Mouse (Mus musculus) WW6 (cell line): Measurements from ENCODE around the gene Olfr692.
"Not testable (repeated sequence)": the region's sequence is repeated elsewhere in the genome, so short reads cannot be mapped to it uniquely, and the experiment has no call there.

Experiments
- DNase-seq: peaks from one replicate; pipeline ENCODE4 v3.0.0-alpha.2; 2013; ENCODE audit warnings: low read depth, low spot score

The Olfr692 gene

GRCm38 (mm10) chr7:105404268-105404667 lies 36.2 kb downstream of the Olfr692 start, which contains the start of gene Cnga4:
Gene Cnga4, plus strand, starts transcription at chr7:105404568.
- no peak for DNase-seq

DNA sequence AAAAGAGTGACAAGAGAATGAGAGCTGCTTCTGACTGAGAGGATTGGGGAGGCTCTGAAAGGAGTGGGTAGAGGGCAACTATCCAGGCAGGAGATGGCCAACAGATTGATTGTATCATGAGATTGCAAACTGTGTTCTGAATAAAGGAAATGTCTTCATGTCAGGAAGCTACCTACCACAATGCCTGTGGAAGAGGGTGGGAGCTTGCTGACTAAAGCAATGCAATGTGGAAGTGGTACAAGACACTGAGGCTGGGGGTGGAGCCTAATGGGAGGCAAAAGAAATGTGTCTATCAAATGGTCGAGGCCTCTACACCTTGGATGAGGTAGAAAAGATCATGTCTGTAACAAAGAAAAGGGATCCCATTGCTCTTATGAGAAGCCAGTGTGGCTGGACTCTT lies 38.3 kb downstream of the Olfr692 start:
- DNase-seq: no peak

DNA sequence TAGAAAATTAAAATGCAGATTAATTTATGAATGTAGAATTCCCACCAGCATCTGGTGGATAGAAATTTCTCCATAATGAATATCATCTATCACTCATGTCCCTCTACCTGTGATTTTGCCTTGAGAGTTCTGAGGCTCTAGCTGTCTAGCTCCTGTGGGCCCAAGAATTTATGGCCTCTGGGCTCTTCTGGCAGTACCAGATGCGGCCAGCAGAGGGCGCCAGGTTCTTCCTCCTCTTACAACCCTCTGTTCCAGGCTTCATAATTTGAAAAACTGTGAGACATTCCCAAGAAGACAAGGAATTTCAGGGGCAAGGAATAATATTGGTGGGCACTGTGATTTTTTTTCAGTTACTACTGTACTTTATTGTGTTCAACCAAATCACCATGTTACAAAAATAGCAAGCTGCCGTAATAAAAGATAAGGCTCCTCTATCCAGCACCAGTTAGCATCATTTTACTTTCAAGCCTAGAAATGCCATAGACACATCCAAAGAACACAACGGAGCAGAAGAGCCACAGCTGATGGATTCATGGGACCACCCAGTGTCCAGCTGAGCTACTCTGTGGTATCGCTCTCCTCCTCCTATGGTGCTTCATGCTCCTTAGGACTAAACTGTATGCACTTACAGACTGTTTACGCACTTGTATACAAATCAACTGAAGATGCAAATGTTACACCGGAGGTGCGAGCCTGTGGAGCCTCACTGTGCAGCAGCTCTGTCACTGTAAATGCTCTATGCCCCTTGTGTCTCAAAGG lies 44.0 kb downstream of the Olfr692 start:
- DNase-seq: not testable (repeated sequence)

DNA sequence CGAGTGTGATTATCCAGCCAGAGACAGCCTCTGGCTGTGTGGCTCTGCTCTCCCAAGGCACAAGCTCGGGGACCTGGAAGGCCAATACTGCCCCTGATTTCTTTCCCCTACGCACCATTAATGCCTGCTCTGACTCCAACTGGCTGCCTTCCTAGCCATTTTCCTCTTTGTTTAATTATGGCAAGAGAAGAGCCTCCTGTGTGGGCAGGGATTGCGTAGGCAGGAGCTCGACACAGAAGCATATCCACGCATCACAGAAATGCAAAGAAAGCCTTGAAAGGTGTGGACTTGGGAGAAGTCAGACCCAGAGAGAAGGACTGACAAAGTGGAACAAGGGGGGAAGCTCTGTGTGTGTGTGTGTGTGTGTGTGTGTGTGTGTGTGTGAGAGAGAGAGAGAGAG lies 46.4 kb downstream of the Olfr692 start:
- DNase-seq: no peak

GRCm38 (mm10) chr7:105416529-105416928 lies 48.5 kb downstream of the Olfr692 start:
- no peak for DNase-seq

DNA sequence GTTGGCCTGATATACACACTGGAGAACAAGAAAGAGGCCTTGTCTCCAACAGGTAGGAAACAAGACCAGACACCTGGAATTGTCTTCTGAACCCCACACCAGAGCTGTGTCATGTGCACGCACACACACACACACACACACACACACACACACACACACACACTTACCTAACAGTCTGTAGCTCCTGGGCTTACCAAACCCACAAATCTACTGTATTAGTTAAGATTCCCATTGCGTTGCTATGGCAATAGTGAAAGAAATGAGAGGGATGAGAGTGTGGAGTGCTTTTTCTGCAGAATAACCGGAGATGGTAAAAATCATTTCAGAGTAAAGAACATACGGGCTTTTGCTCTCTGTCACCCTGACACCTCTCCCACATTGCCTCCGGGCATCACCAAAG lies 50.1 kb downstream of the Olfr692 start:
- DNase-seq: no peak
